Mouse (Mus musculus) E14TG2a.4 (cell line): Measurements from ENCODE around the gene D630045J12Rik.

ENCODE experiments used
- CTCF ChIP-seq: conservative IDR thresholded peaks from 2 replicates; pipeline ENCODE4 v1.5.1; 2014; ENCODE audit warnings: low read length
- NANOG ChIP-seq: IDR thresholded peaks from 2 replicates; pipeline ENCODE4 v1.6.1; 2014; ENCODE audit warnings: borderline replicate concordance, low read length, mixed read lengths

DNA sequence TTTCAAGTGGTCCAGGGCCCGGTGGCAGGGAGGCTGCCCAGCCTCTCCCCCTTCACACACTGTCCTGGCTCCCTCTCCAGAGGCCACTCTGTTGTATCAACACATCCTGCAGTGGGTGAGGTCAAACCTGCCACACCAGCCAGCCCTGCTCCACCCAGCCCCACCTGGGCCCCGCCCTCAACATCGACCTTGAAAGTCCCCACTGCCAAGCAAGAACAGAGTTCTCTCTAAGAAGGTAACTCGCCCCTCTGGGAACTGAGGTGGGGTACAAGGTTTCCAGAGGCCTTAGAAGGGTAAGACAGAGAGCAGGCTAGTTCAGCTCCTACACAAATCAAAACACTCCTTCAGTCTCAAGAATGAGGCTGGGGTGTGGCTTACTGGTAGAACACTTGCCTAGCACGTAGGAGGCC is 156.8 kb downstream of the D630045J12Rik start:
- TF ChIP-seq CTCF, result no peak
- TF ChIP-seq NANOG, result no peak
